Mouse (Mus musculus): ENCODE data around the gene Map3k15. TPM values are rescaled to one million over a fixed set of nuclear protein-coding genes. Genes with fewer than 3 reads are reported as not detected.
A peak's percentile ranks its signal among the peaks of the same experiment; 100 is the strongest.

Gene Map3k15
- polyA plus RNA-seq, 1 experiment: 1.2 TPM

DNA sequence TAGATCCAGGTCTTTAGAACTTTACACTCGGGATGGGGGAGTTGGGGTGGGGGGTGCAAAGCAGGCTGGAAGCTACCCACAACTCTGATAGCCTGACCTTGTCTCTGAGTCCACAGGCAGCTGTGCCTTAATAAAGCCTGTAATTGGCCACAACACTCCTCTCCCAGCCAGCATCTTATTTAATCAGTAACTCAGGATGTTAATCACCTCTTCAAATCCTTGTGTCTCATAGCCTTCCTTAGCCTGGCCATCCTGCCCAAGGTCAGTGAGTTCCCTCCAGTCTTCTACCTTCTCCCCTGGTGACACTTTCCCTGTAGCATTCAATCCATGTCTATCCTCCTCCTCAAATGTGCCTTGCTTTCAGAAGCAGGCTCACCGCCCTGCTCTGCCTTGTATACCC, 19.2 kb upstream of the Map3k15 start:
- no peak for TF ChIP-seq CTCF (IDR thresholded peaks at IDR 0.05; ENCODE audit: extremely low read depth, insufficient read depth, low read length)
- no peak for TF ChIP-seq POLR2A (IDR thresholded peaks at IDR 0.05; ENCODE audit: extremely low read depth, insufficient read depth, low read length)
- H3K4me1 ChIP-seq (ENCODE audit: control insufficient read depth, insufficient read depth, low read length): no peaks in the 10 kb centered on the region
- H3K27ac ChIP-seq (ENCODE audit: insufficient read depth, low read length): no peak overlapping the region
- H3K4me3 ChIP-seq (ENCODE audit: insufficient read depth, low read length): no peak overlapping the region

- H3K4me1 ChIP-seq (ENCODE audit: control insufficient read depth, insufficient read depth, low read length): no peaks in the 10 kb centered on the region
Measured at GRCm38 (mm10) chrX:159971091-159971779, 17.0 kb upstream of the Map3k15 start.

DNA sequence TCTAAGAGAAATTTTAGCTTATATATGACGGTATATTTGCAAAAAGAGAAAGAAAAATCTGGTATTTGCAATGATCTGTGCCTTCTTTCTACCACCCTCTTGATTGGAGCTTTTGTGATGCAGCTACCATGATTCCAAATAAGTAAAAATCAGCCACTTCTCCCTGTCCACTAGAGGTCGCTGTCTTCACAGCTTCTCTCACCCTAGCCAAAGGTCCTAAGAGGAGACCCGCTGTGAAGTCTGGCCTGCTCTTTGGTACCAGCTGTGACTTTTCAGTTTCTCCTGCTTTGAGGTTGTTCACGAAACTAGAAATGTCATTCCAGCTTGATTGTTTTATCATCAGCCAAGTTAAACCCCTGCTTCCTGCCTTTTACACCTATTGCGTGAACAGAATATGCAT, 14.5 kb upstream of the Map3k15 start:
- no peak overlapping the region for H3K4me3 ChIP-seq (ENCODE audit: insufficient read depth, low read length)
- no peaks in the 10 kb centered on the region for H3K4me1 ChIP-seq (ENCODE audit: control insufficient read depth, insufficient read depth, low read length)
- no peak overlapping the region for H3K27ac ChIP-seq (ENCODE audit: insufficient read depth, low read length)
- no peak for TF ChIP-seq POLR2A (IDR thresholded peaks at IDR 0.05; ENCODE audit: extremely low read depth, insufficient read depth, low read length)
- TF ChIP-seq CTCF (IDR thresholded peaks at IDR 0.05; ENCODE audit: extremely low read depth, insufficient read depth, low read length): peak; percentile 49

More at GRCm38 (mm10) chrX:159971091-159971779, 17.0 kb upstream of the Map3k15 start:
- TF ChIP-seq POLR2A (IDR thresholded peaks at IDR 0.05; ENCODE audit: extremely low read depth, insufficient read depth, low read length): no peak
- TF ChIP-seq CTCF (IDR thresholded peaks at IDR 0.05; ENCODE audit: extremely low read depth, insufficient read depth, low read length): no peak
- no peak overlapping the region for H3K4me3 ChIP-seq (ENCODE audit: insufficient read depth, low read length)
- H3K27ac ChIP-seq (ENCODE audit: insufficient read depth, low read length): no peak overlapping the region

DNA sequence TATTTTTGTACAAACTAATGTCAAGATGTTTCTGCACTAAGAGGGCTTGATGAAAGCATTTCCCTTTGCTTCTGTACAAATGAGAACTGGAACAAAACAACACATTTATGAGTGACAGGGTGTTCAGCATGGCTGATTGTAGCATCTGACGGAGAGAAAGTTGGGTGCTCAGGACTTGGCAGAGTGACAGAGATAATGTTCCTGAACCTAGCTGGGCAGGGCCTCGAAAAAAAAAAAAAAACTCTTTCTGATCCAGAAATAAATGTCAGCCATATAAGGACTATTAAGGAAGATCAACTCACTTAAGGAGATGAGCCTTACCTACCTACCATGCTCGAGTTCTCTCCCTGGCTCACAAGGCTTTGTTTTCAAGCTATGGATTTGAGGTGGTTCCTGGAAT, 12.0 kb upstream of the Map3k15 start:
- Histone ChIP-seq H3K4me3 (ENCODE audit: insufficient read depth, low read length) (no peak overlapping the region), H3K27ac (ENCODE audit: insufficient read depth, low read length) (no peak overlapping the region), H3K4me1 (ENCODE audit: control insufficient read depth, insufficient read depth, low read length) (no peaks in the 10 kb centered on the region)
- TF ChIP-seq POLR2A (IDR thresholded peaks at IDR 0.05; ENCODE audit: extremely low read depth, insufficient read depth, low read length) (no peak), CTCF (IDR thresholded peaks at IDR 0.05; ENCODE audit: extremely low read depth, insufficient read depth, low read length) (no peak)

- TF ChIP-seq CTCF (IDR thresholded peaks at IDR 0.05; ENCODE audit: extremely low read depth, insufficient read depth, low read length) (no peak), POLR2A (IDR thresholded peaks at IDR 0.05; ENCODE audit: extremely low read depth, insufficient read depth, low read length) (no peak)
- Histone ChIP-seq H3K4me1 (ENCODE audit: control insufficient read depth, insufficient read depth, low read length) (no peaks in the 10 kb centered on the region), H3K27ac (ENCODE audit: insufficient read depth, low read length) (no peak overlapping the region), H3K4me3 (ENCODE audit: insufficient read depth, low read length) (no peak overlapping the region)
Measured at GRCm38 (mm10) chrX:159995808-159996207, 7.6 kb downstream of the Map3k15 start.

GRCm38 (mm10) chrX:160053306-160053705, 65.1 kb downstream of the Map3k15 start:
- Histone ChIP-seq H3K4me3 (ENCODE audit: insufficient read depth, low read length) (no peak overlapping the region), H3K27ac (ENCODE audit: insufficient read depth, low read length) (no peak overlapping the region), H3K4me1 (ENCODE audit: control insufficient read depth, insufficient read depth, low read length) (no peaks in the 10 kb centered on the region)
- no peak for TF ChIP-seq POLR2A (IDR thresholded peaks at IDR 0.05; ENCODE audit: extremely low read depth, insufficient read depth, low read length)
- TF ChIP-seq CTCF (IDR thresholded peaks at IDR 0.05; ENCODE audit: extremely low read depth, insufficient read depth, low read length): no peak

- H3K4me3 ChIP-seq (ENCODE audit: insufficient read depth, low read length): no peak overlapping the region
- no peak for TF ChIP-seq CTCF (IDR thresholded peaks at IDR 0.05; ENCODE audit: extremely low read depth, insufficient read depth, low read length)
- no peak for TF ChIP-seq POLR2A (IDR thresholded peaks at IDR 0.05; ENCODE audit: extremely low read depth, insufficient read depth, low read length)
Measured at GRCm38 (mm10) chrX:160054643-160055042, 66.4 kb downstream of the Map3k15 start.

DNA sequence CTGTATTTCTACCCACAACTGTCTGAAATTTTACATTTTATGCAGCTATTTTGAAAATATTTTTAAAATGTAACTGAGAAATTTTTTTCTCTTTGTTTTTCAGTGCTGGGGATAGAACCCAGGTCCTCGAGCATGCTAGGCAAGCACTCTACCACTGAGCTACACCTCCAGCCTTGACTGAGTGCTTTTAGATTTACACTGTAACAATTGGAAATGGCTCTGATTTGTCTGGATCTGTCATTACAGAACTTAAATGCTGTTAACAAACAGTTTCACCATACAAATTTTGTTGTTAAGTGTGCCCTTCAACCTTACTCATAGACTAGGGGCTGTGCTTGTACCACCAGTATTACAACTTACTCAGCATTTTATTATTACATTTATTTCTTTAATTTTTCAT, 103.7 kb downstream of the Map3k15 start:
- H3K4me1 ChIP-seq (ENCODE audit: control insufficient read depth, insufficient read depth, low read length): no peaks in the 10 kb centered on the region
- no peak overlapping the region for H3K4me3 ChIP-seq (ENCODE audit: insufficient read depth, low read length)
- H3K27ac ChIP-seq (ENCODE audit: insufficient read depth, low read length): no peak overlapping the region
- no peak for TF ChIP-seq POLR2A (IDR thresholded peaks at IDR 0.05; ENCODE audit: extremely low read depth, insufficient read depth, low read length)

More at GRCm38 (mm10) chrX:160054643-160055042, 66.4 kb downstream of the Map3k15 start:
- H3K27ac ChIP-seq (ENCODE audit: insufficient read depth, low read length): no peak overlapping the region
- H3K4me1 ChIP-seq (ENCODE audit: control insufficient read depth, insufficient read depth, low read length): no peaks in the 10 kb centered on the region

DNA sequence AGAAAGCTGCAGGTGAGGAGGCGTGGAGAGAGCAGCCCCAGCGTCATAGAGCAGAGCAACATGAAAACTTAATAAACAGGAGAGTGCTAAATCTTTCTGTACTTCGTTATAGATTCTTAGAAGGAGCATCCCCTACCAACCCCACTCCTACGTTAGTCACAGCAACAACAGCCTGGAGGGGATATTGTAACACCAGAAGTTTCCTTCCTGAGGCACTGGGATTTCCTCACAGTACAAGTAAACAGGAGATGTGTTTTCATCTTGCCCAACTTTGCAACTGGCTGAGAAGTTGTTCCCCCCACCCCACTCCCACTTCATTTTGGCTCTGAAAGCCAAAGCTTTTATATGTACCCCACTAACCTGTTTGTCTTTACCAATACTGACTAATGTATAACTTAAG, 119.6 kb downstream of the Map3k15 start:
- no peaks in the 10 kb centered on the region for H3K4me1 ChIP-seq (ENCODE audit: control insufficient read depth, insufficient read depth, low read length)
- H3K27ac ChIP-seq (ENCODE audit: insufficient read depth, low read length): no peak overlapping the region
- TF ChIP-seq CTCF (IDR thresholded peaks at IDR 0.05; ENCODE audit: extremely low read depth, insufficient read depth, low read length) (no peak), POLR2A (IDR thresholded peaks at IDR 0.05; ENCODE audit: extremely low read depth, insufficient read depth, low read length) (no peak)
- no peak overlapping the region for H3K4me3 ChIP-seq (ENCODE audit: insufficient read depth, low read length)

DNA sequence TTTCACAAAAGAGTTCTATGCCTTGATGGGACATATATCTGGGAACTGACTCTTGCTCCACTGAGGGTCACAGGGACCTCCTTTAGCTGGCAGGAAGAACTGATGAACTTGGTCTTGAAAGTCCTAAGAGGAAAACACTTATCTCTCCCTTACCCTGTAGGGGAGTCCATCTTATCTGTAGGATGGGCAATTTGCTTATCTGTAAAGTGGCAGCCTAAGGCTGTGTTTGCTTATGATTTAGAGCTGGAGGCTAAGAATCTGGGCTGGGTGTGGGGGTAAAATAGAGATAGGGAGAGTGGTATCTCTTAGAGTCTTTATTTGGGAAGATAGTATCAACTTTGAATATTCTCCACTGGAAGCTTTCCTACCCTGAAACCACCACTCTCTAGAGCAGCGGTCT, 125.5 kb downstream of the Map3k15 start:
- H3K4me1 ChIP-seq (ENCODE audit: control insufficient read depth, insufficient read depth, low read length): no peaks in the 10 kb centered on the region
- H3K4me3 ChIP-seq (ENCODE audit: insufficient read depth, low read length): no peak overlapping the region
- TF ChIP-seq POLR2A (IDR thresholded peaks at IDR 0.05; ENCODE audit: extremely low read depth, insufficient read depth, low read length): no peak
- no peak for TF ChIP-seq CTCF (IDR thresholded peaks at IDR 0.05; ENCODE audit: extremely low read depth, insufficient read depth, low read length)
- no peak overlapping the region for H3K27ac ChIP-seq (ENCODE audit: insufficient read depth, low read length)

Measured in cortical plate, adult 2 months (tissue).